Mouse (Mus musculus): ENCODE measurements at regions not wholly inside any gene's neighbourhood (a gene's known extent, or its start where the extent isn't known, plus 50 kb on each side); places are given as distances from the start of the nearest gene placed in this dataset.

DNA sequence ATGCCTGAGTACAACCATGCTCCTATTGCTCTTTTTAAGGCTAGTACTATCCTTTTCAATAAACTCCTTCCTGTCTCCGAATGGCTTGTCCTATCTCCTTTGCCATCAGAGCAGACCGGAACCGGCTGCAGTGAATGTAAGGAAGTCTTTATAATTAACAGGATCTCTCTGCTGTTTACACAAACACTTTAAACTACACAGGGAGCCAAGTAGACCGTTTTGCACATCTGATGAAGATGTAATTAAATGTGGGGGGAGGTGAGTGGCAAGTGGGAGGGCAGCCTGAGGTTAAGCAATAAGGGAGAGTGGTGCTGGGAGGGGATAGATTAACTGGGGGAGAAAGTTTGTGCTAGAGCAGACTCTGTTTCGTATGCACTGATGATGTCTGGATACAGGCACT lies 561.9 kb downstream of the Dhx35 start:
- H3K4me3 ChIP-seq (ENCODE audit: control insufficient read depth in 1 of 2, insufficient read depth in 1 of 2, low read depth in 2 of 2, low read length in 2 of 2), result no peak overlapping the region
- H3K27me3 ChIP-seq (ENCODE audit: control insufficient read depth in 1 of 2, insufficient read depth in 2 of 2, low read length in 2 of 2), result no peaks in the 10 kb centered on the region
- H3K79me2 ChIP-seq (ENCODE audit: control insufficient read depth, insufficient read depth, low read length, poor library complexity), result no peaks in the 10 kb centered on the region
- no peaks in the 10 kb centered on the region for H3K9me3 ChIP-seq (replicated peaks; ENCODE audit: insufficient read depth, low read length)
- H3K27ac ChIP-seq (ENCODE audit: control insufficient read depth, low read depth, low read length), result no peak overlapping the region
- H3K9ac ChIP-seq (ENCODE audit: control insufficient read depth, low read depth, low read length, poor library complexity, severe bottlenecking), result no peak overlapping the region
- H3K36me3 ChIP-seq (ENCODE audit: control insufficient read depth in 1 of 2, insufficient read depth in 2 of 2, low read length in 2 of 2), result no peaks in the 10 kb centered on the region
- H3K4me1 ChIP-seq (ENCODE audit: control insufficient read depth in 1 of 2, insufficient read depth in 2 of 2, low read length in 2 of 2), result no peaks in the 10 kb centered on the region
- TF ChIP-seq RAD21 (IDR thresholded peaks at IDR 0.05; ENCODE audit: low read depth, low read length) (no peak), MYC (IDR thresholded peaks at IDR 0.05; ENCODE audit: low read depth, low read length) (no peak), UBTF (IDR thresholded peaks at IDR 0.05; ENCODE audit: borderline replicate concordance, insufficient read depth, low read depth, low read length) (no peak), HCFC1 (IDR thresholded peaks at IDR 0.05; ENCODE audit: low read depth, low read length) (no peak), POLR2AphosphoS5 (IDR thresholded peaks at IDR 0.05; ENCODE audit: borderline replicate concordance, low read depth, low read length) (no peak), EP300 (IDR thresholded peaks at IDR 0.05; ENCODE audit: low read depth in 1 of 2, low read length in 2 of 2) (no peak), NELFE (IDR thresholded peaks at IDR 0.05; ENCODE audit: low read depth, low read length) (no peak), CHD1 (IDR thresholded peaks at IDR 0.05; ENCODE audit: low read depth, low read length) (no peak), ZMIZ1 (IDR thresholded peaks at IDR 0.05; ENCODE audit: low read depth, low read length) (no peak), KAT2A (conservative IDR thresholded peaks at IDR 0.05; ENCODE audit: low read depth, low read length) (no peak), TCF12 (IDR thresholded peaks at IDR 0.05; ENCODE audit: low read depth, low read length) (no peak)
- no peak for DNase-seq (ENCODE audit: low read depth, low spot score)

DNA sequence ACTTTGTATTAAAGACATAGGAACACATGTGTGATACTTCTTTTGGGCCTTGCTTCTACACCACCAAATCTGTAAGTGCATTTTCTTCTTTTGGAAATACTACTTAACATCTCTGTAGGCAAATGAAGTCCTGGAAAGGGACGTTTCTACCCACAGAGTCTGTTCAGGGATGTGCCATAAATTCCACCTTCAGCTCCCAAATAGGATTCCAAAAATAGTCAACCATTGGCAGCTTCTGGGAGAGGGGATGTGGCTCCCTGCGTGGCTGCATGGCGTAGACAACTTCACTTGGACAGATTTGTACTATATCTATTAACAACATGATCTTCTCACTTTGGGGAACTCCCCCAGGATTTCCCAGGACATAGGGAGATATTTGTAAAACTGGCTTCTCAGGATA lies 566.8 kb downstream of the Dhx35 start:
- no peaks in the 10 kb centered on the region for H3K27me3 ChIP-seq (ENCODE audit: control insufficient read depth in 1 of 2, insufficient read depth in 2 of 2, low read length in 2 of 2)
- H3K4me3 ChIP-seq (ENCODE audit: control insufficient read depth in 1 of 2, insufficient read depth in 1 of 2, low read depth in 2 of 2, low read length in 2 of 2), result no peak overlapping the region
- DNase-seq (ENCODE audit: low read depth, low spot score), result no peak
- no peak overlapping the region for H3K9ac ChIP-seq (ENCODE audit: control insufficient read depth, low read depth, low read length, poor library complexity, severe bottlenecking)
- H3K79me2 ChIP-seq (ENCODE audit: control insufficient read depth, insufficient read depth, low read length, poor library complexity), result no peaks in the 10 kb centered on the region
- no peaks in the 10 kb centered on the region for H3K36me3 ChIP-seq (ENCODE audit: control insufficient read depth in 1 of 2, insufficient read depth in 2 of 2, low read length in 2 of 2)
- H3K9me3 ChIP-seq (replicated peaks; ENCODE audit: insufficient read depth, low read length), result no peaks in the 10 kb centered on the region
- no peaks in the 10 kb centered on the region for H3K4me1 ChIP-seq (ENCODE audit: control insufficient read depth in 1 of 2, insufficient read depth in 2 of 2, low read length in 2 of 2)
- no peak for TF ChIP-seq TBP (IDR thresholded peaks at IDR 0.05; ENCODE audit: low read depth, low read length)
- no peak for TF ChIP-seq SIN3A (IDR thresholded peaks at IDR 0.05; ENCODE audit: low read length)
- no peak for TF ChIP-seq NRF1 (IDR thresholded peaks at IDR 0.05; ENCODE audit: insufficient read depth, low read depth, low read length, poor library complexity, severe bottlenecking)
- no peak for TF ChIP-seq ZMIZ1 (IDR thresholded peaks at IDR 0.05; ENCODE audit: low read depth, low read length)
- TF ChIP-seq ZKSCAN1 (IDR thresholded peaks at IDR 0.05; ENCODE audit: low read depth, low read length), result no peak
- TF ChIP-seq POLR2AphosphoS2 (IDR thresholded peaks at IDR 0.05; ENCODE audit: low read length), result no peak
- TF ChIP-seq E2F4 (IDR thresholded peaks at IDR 0.05; ENCODE audit: borderline replicate concordance, low read depth, low read length), result no peak
- no peak for TF ChIP-seq ETS1 (IDR thresholded peaks at IDR 0.05; ENCODE audit: low read depth, low read length)
- TF ChIP-seq ELF1 (IDR thresholded peaks at IDR 0.05; ENCODE audit: low read depth, low read length), result no peak
- TF ChIP-seq ZNF384 (IDR thresholded peaks at IDR 0.05; ENCODE audit: low read depth, low read length), result no peak
- no peak for TF ChIP-seq GABPA (IDR thresholded peaks at IDR 0.05; ENCODE audit: low read depth, low read length)
- no peak for TF ChIP-seq MAX (IDR thresholded peaks at IDR 0.05; ENCODE audit: low read length)
- H3K27ac ChIP-seq (ENCODE audit: control insufficient read depth, low read depth, low read length), result no peak overlapping the region
